Mouse (Mus musculus): ENCODE measurements around the gene Vkorc1l1. TPM values are rescaled to one million over a fixed set of nuclear protein-coding genes. Genes with fewer than 3 reads are reported as not detected.
A peak's percentile ranks its signal among the peaks of the same experiment; 100 is the strongest.

Gene Vkorc1l1
- polyA plus RNA-seq, 1 experiment from 2014 or later, result 13.7 TPM

DNA sequence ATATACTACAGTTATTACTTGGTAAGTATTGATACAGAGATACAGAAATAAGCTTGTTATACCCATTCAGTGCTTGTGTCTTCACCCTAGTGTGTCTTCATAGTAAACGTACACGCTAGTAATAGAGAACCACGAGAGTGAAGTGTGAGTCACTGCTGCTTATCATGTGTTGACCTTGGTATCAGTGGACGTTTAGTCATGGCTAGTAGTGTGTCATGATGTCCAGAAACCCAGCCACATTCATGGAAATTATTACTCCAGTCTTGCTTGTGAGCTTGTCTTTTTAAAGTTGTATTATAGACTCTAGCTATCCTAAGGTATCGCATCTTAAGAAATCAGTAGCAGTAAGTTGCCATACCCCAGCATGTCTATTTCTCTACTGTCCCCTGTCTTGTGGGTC lies 36.8 kb downstream of the Vkorc1l1 start:
- Histone ChIP-seq H3K9me3 (no peaks in the 10 kb centered on the region), H3K36me3 (peaks cover 26% of the 10 kb centered on the region), H3K4me1 (peaks cover 29% of the 10 kb centered on the region), H3K9ac (no peak overlapping the region), H3K4me3 (no peak overlapping the region), H3K4me2 (no peak overlapping the region), H3K27ac (replicated peaks) (no peak overlapping the region), H3K27me3 (replicated peaks) (no peaks in the 10 kb centered on the region)
- 40% methylated on average over 5 of the region's 5 CpGs for WGBS
- ATAC-seq (ENCODE audit: extremely low read depth, insufficient number of reproducible peaks, low FRiP score, low TSS enrichment), result no peak

DNA sequence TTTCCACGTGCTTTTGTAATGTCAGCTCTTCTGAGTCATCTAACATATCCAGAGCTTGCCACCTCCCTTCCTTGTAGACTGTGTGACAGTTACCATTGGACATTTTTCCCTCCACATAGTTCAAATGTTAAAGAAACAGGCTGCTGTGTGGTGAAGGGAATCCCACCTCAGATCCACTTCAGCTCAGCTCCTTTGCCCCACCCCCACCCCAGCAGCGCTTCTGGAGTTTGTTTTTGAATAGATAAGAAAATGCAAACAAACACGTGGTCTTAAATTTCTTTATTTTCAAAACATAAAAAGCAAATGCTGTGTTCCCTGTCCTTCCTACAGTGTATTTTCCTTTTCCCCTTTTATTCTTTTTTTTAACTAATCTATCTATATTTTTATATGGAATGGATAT lies 38.4 kb downstream of the Vkorc1l1 start:
- no peak overlapping the region for H3K4me3 ChIP-seq
- H3K27ac ChIP-seq (replicated peaks), result no peak overlapping the region
- no peak overlapping the region for H3K4me2 ChIP-seq
- no peak for ATAC-seq (ENCODE audit: extremely low read depth, insufficient number of reproducible peaks, low FRiP score, low TSS enrichment)
- 43% methylated on average over 3 of the region's 3 CpGs for WGBS
- peaks cover 24% of the 10 kb centered on the region for H3K4me1 ChIP-seq
- H3K9me3 ChIP-seq, result no peaks in the 10 kb centered on the region
- no peaks in the 10 kb centered on the region for H3K27me3 ChIP-seq (replicated peaks)
- H3K36me3 ChIP-seq, result peaks cover 26% of the 10 kb centered on the region
- H3K9ac ChIP-seq, result no peak overlapping the region

DNA sequence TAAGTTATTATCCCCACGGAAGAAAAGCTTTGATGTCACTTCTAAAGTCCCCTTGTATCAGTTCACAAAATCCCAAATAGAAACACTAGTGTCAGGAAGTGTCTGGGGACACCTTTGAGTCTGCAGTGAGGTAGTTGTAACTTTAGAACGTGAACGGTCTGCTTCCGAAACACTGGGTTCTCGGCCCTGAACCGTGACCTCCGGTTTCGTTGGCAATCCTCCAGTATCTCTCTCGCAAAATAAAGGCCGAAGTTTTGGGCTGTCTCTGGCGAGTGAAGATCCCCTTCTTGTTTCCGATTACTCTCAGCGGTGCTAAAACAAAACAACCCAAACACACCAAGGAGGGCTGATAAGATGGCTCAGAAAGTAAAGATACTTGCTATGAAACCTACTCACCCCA lies 47.6 kb downstream of the Vkorc1l1 start:
- peaks cover 50% of the 10 kb centered on the region for H3K36me3 ChIP-seq
- ATAC-seq (ENCODE audit: extremely low read depth, insufficient number of reproducible peaks, low FRiP score, low TSS enrichment), result no peak
- WGBS, result 77% methylated on average over 13 of the region's 13 CpGs

DNA sequence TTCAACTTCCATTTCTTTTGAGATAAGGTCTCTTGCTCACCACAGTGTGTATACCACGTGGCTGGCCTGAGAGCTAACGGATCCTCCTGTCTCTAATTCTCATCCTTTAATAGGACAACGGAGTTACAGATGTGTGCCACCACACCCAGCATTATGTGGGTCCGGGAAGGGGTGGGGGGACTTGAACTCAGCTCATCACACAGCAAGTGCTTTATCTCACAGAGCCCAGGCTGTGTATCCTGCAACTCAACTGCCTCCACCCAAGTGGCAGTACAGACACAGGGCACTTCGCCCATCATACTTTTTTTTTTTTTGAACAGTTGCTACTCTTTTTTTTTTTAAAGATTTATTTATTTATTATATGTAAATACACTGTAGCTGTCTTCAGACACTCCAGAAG lies 50.1 kb downstream of the Vkorc1l1 start:
- Histone ChIP-seq H3K4me2 (no peak overlapping the region), H3K4me3 (no peak overlapping the region), H3K27ac (replicated peaks) (no peak overlapping the region), H3K27me3 (replicated peaks) (no peaks in the 10 kb centered on the region), H3K36me3 (peaks cover 62% of the 10 kb centered on the region), H3K9me3 (no peaks in the 10 kb centered on the region), H3K9ac (no peak overlapping the region), H3K4me1 (no peaks in the 10 kb centered on the region)
- ATAC-seq (ENCODE audit: extremely low read depth, insufficient number of reproducible peaks, low FRiP score, low TSS enrichment), result no peak
- 88% methylated on average over 5 of the region's 5 CpGs for WGBS

More for the DNA sequence above, 47.6 kb downstream of the Vkorc1l1 start:
- no peak overlapping the region for H3K4me2 ChIP-seq
- no peaks in the 10 kb centered on the region for H3K9me3 ChIP-seq
- no peak overlapping the region for H3K9ac ChIP-seq
- H3K27ac ChIP-seq (replicated peaks), result no peak overlapping the region
- no peak overlapping the region for H3K4me3 ChIP-seq
- no peaks in the 10 kb centered on the region for H3K4me1 ChIP-seq
- H3K27me3 ChIP-seq (replicated peaks), result no peaks in the 10 kb centered on the region

DNA sequence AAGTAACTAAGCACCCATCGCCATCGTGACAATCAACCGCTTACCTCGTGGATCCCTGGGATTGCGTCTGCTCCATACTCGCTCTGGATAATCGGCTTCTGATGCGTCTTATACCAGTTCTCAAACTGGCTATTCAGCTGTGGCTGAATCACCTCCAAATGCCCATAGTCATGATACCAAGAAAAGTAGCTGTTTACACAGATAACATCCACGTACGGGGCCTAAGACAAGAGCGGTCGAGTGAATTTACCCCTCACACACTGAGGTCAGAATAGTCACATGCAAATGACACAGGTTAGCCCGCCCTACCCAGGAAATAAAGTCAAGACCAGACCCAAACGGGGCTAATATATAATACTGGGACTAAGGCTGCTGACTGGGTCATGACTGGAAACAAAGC lies 51.6 kb downstream of the Vkorc1l1 start:
- Histone ChIP-seq H3K4me3 (no peak overlapping the region), H3K36me3 (peaks cover 66% of the 10 kb centered on the region), H3K27me3 (replicated peaks) (no peaks in the 10 kb centered on the region), H3K27ac (replicated peaks) (no peak overlapping the region), H3K4me1 (no peaks in the 10 kb centered on the region), H3K9me3 (no peaks in the 10 kb centered on the region), H3K4me2 (no peak overlapping the region), H3K9ac (no peak overlapping the region)
- ATAC-seq (ENCODE audit: extremely low read depth, insufficient number of reproducible peaks, low FRiP score, low TSS enrichment), result no peak
- WGBS, result 91% methylated on average over 14 of the region's 14 CpGs

DNA sequence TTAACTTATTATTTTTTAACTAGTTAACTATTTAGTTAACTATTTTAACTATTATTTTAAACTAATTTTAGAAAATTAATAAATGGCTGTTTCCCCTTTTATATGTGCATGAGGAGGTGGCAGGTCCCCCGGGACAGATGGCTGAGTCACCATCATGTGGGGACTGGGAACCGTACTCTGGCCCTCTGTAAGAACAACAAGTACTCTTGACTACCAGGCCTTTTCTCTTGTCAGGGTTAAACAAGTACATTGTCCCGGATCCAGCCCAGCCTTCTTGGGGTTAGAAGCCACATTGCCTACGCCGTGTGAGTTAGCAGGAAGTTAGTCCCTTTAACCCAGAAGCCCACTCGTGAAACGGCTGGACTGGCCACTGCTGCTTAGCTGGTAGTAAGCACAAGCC lies 53.2 kb downstream of the Vkorc1l1 start:
- H3K9me3 ChIP-seq, result no peaks in the 10 kb centered on the region
- no peak for ATAC-seq (ENCODE audit: extremely low read depth, insufficient number of reproducible peaks, low FRiP score, low TSS enrichment)
- H3K4me1 ChIP-seq, result no peaks in the 10 kb centered on the region
- H3K4me2 ChIP-seq, result no peak overlapping the region
- peaks cover 55% of the 10 kb centered on the region for H3K36me3 ChIP-seq
- H3K27ac ChIP-seq (replicated peaks), result no peak overlapping the region
- no peak overlapping the region for H3K9ac ChIP-seq
- no peaks in the 10 kb centered on the region for H3K27me3 ChIP-seq (replicated peaks)
- WGBS, result 80% methylated on average over 7 of the region's 7 CpGs
- no peak overlapping the region for H3K4me3 ChIP-seq

DNA sequence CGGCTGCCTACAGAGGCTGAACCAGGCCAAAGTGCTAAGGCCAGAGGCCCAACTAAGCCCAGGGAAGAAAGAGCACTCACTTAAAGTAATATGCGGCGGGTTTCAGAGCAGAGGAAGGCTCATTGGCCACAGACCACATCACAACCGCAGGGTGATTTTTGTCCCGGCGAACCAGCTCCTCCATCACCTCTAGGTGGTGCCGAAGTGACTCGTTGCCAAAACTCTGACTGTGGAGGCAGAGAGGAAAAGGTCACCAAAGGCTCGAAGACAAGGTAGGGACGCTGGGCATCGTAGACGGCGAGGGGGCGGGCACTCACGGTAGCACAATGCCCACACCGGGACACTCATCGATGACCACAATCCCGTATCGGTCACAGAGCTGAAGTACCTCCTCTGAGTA lies 55.9 kb downstream of the Vkorc1l1 start:
- H3K27ac ChIP-seq (replicated peaks), result no peak overlapping the region
- no peaks in the 10 kb centered on the region for H3K27me3 ChIP-seq (replicated peaks)
- WGBS, result 62% methylated on average over 19 of the region's 19 CpGs
- peaks cover 45% of the 10 kb centered on the region for H3K36me3 ChIP-seq
- H3K4me3 ChIP-seq, result no peak overlapping the region
- H3K4me1 ChIP-seq, result peaks cover 11% of the 10 kb centered on the region
- no peak for ATAC-seq (ENCODE audit: extremely low read depth, insufficient number of reproducible peaks, low FRiP score, low TSS enrichment)
- no peaks in the 10 kb centered on the region for H3K9me3 ChIP-seq
- no peak overlapping the region for H3K9ac ChIP-seq
- H3K4me2 ChIP-seq, result no peak overlapping the region

DNA sequence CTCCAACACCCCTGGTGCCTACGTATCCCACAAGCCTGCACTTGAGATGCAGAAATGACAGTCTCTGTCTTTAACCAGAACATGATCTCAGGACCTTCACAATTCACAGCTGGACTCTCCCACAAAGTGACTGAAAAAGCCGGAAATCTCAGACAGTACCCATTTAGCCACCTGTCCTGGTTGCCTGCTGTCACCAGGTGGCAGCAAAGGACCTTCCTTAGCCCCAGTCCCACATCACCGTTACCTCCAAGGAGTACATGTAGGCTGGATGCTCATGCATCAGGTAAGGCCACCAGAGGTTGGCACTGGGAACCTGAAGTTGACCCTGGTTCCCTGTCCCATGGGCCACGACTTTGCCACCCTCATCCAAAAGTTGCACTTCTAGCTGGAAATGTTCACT lies 57.3 kb downstream of the Vkorc1l1 start:
- 24% methylated on average over 4 of the region's 4 CpGs for WGBS
- no peak for ATAC-seq (ENCODE audit: extremely low read depth, insufficient number of reproducible peaks, low FRiP score, low TSS enrichment)
- peaks cover 19% of the 10 kb centered on the region for H3K4me1 ChIP-seq

DNA sequence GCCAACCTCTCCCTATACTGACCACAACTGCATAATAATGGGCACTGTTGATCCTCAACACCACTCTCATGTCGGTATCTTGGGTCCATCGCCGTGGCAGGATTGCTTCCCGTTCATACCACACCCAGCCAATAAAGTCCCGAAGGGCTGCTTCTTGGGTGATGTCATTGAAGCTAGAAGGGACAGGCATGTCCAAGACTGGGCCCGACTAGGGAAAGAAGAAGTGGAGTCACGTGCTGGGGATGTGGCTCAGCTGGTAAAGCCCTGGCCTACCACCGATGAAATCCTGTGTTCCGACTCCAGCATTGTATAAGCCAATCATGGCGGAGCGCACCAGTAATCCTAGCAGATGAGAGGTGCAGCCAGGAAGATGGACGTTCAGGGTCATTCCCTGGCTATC lies 59.0 kb downstream of the Vkorc1l1 start:
- 84% methylated on average over 12 of the region's 12 CpGs for WGBS
- H3K36me3 ChIP-seq, result peaks cover 25% of the 10 kb centered on the region
- H3K4me2 ChIP-seq, result no peak overlapping the region
- no peak overlapping the region for H3K27ac ChIP-seq (replicated peaks)
- no peak overlapping the region for H3K4me3 ChIP-seq
- H3K27me3 ChIP-seq (replicated peaks), result no peaks in the 10 kb centered on the region
- no peak overlapping the region for H3K9ac ChIP-seq
- no peak for ATAC-seq (ENCODE audit: extremely low read depth, insufficient number of reproducible peaks, low FRiP score, low TSS enrichment)
- peaks cover 19% of the 10 kb centered on the region for H3K4me1 ChIP-seq
- peaks cover 18% of the 10 kb centered on the region for H3K9me3 ChIP-seq

More for the DNA sequence above, 57.3 kb downstream of the Vkorc1l1 start:
- no peak overlapping the region for H3K4me3 ChIP-seq
- H3K36me3 ChIP-seq, result peaks cover 34% of the 10 kb centered on the region
- 0 out of 2 replicates have a peak, but pooled peaks cover 2% of the 10 kb centered on the region for H3K9me3 ChIP-seq
- no peaks in the 10 kb centered on the region for H3K27me3 ChIP-seq (replicated peaks)
- H3K9ac ChIP-seq, result no peak overlapping the region
- H3K4me2 ChIP-seq, result no peak overlapping the region
- H3K27ac ChIP-seq (replicated peaks), result no peak overlapping the region

DNA sequence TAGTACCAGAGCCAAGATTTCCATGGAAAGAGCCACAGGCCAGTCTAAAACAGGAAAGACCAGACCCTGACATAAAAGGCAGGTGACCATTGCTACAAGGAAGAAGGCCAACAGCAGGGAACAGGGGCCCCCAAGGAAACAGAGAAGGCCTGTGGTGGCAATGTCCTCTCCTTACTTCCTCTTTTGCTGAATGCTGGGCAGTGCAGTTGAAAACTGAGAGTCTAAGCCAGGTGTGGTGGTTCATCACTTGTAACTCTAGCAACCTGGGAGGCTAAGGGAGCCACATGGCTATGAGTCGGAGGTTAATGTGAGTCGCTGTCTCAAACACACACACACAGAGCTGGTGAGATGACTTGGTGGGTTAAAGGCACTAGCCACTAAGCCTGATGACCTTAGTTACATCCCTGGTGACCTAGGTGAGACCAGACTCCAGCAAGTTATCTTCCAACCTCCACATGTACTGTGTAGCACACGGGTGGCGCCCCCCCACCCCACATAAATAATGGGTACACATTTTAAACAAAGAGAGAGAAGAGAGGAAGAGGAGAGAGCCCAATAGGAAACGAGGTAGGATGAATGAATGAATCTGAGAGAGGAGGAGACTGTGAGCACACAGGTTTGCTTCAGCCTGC lies 59.7 kb downstream of the Vkorc1l1 start:
- peak overlapping the region; percentile 80 for H3K4me3 ChIP-seq
- peaks cover 18% of the 10 kb centered on the region for H3K9me3 ChIP-seq
- no peak for ATAC-seq (ENCODE audit: extremely low read depth, insufficient number of reproducible peaks, low FRiP score, low TSS enrichment)
- no peaks in the 10 kb centered on the region for H3K27me3 ChIP-seq (replicated peaks)
- WGBS, result 64% methylated on average over 5 of the region's 5 CpGs
- peaks cover 22% of the 10 kb centered on the region for H3K36me3 ChIP-seq
- H3K27ac ChIP-seq (replicated peaks), result no peak overlapping the region
- H3K9ac ChIP-seq, result peak overlapping the region; percentile 88
- peak overlapping the region; percentile 86 for H3K4me2 ChIP-seq
- H3K4me1 ChIP-seq, result peaks cover 19% of the 10 kb centered on the region

DNA sequence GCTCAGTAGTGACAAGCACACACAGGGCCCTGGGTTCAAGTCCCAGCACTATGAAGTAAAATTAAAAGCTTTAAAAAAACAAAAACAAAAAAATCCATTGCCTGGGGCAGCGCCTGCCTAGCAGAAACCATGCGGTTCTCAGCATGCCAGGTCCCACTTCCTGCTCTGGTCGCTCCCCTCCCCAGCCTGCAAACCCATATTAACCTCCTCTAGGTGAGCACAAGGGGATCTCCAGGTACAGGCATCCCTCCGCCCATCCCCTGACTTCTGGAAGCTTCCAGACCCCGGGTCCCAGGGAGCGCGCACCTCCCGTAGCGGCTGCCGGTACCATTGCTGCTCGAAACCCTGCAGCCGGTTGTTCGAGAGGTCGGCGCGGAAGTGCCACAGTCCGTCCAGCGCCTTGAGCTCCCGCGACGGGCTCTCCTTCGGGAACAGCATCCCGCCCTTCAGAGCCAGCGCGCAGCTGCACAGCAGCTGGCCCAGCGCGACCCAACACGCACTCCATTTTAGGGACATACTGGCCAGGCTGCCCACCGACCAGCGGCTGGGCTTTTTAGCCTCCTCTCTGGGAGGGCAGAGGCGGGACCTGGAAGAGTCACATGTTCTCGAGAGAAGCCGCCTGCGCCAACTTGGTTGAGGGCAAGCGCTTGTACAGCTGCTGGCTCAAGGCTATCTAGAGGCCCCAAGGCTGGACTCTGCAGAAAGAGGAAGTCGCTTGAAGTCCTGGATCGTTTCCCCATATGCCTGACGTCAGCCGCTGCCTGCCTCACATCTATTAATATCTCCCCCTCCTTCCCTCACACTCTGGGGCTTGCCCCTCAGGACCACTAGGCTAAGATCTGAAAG lies 60.8 kb downstream of the Vkorc1l1 start, which contains the start of gene Gusb:
Gene Gusb, minus strand, starts transcription at position 749 of the 846 bp plus-strand sequence.
- WGBS, result under 1% methylated on average over 39 of the region's 39 CpGs

More for the DNA sequence above, 60.8 kb downstream of the Vkorc1l1 start, which contains the start of gene Gusb:
- Histone ChIP-seq H3K9ac (peak within 1 kb of the TSS; percentile 88), H3K4me3 (peak within 1 kb of the TSS; percentile 80), H3K36me3 (peaks cover 13% of the 10 kb centered on the region; the same call in 1 of the 2 replicates), H3K27me3 (replicated peaks) (no peaks in the 10 kb centered on the region), H3K9me3 (peaks cover 18% of the 10 kb centered on the region), H3K27ac (replicated peaks) (peak within 1 kb of the TSS; percentile 82), H3K4me1 (peaks cover 19% of the 10 kb centered on the region), H3K4me2 (peak within 1 kb of the TSS; percentile 86)
- ATAC-seq (ENCODE audit: extremely low read depth, insufficient number of reproducible peaks, low FRiP score, low TSS enrichment), result peak; percentile 77
